22 mouse cellular contexts compared by ENCODE assay signal in genomic region chr11:100718866-100719265, GRCm38 (mm10). TPM values are rescaled to one million over a fixed set of nuclear protein-coding genes. Genes with fewer than 3 reads are reported as not detected.
DNase-seq lines count a peak whose midpoint lies in the region; ATAC-seq and TF ChIP-seq lines count a peak whose summit lies in the region.
"Had no signal": no experiment of that assay in that cellular context is flagged by ENCODE, and none has a peak within 500 bp of the region (broad histone marks: within the 10 kb centered on the region; RNA-seq: fewer than 3 reads in every experiment).

No protein-coding gene starts in this region.

- peaks cover 45% of the 10 kb centered on the region for H3K36me3 ChIP-seq in heart, postnatal 0 days (replicated peaks; ENCODE audit: control insufficient read depth, insufficient read depth, low read length)
- H3K36me3 ChIP-seq in kidney, postnatal 0 days (ENCODE audit: insufficient read depth, low read length): peaks cover 28% of the 10 kb centered on the region

- peaks cover 45% of the 10 kb centered on the region for H3K4me1 ChIP-seq in heart, postnatal 0 days (ENCODE audit: control insufficient read depth, insufficient read depth)
- H3K4me1 ChIP-seq in kidney, postnatal 0 days (replicated peaks; ENCODE audit: insufficient read depth, low read length): peaks cover 11% of the 10 kb centered on the region; the same call in 1 of the 2 replicates
- peaks cover 38% of the 10 kb centered on the region for H3K4me1 ChIP-seq in brown adipose tissue, adult 24 weeks (ENCODE audit: control insufficient read depth, insufficient read depth, insufficient read length, low read length)

- no peak for DNase-seq in heart, postnatal 0 days (ENCODE audit: low spot score)
- no peak for DNase-seq in heart, adult 9 months (ENCODE audit: low spot score in 2 of 2)
- DNase-seq in kidney, postnatal 0 days (ENCODE audit: low spot score): no peak
- no peak for DNase-seq in kidney, postnatal 10 days
- peak; percentile 49 to 63 for DNase-seq in kidney, postnatal 36 days
- DNase-seq in adrenal gland, adult 8-10 months: no peak
- DNase-seq: B cell, adult 2 months; cerebellum, adult 2 months; cerebellum, postnatal 36 days; layer of hippocampus, postnatal 36 days; lung, embryonic 14.5 days; lung, postnatal 36 days had no signal

- H3K27ac ChIP-seq in heart, postnatal 0 days (ENCODE audit: low read depth): no peak overlapping the region
- H3K27ac ChIP-seq in kidney, postnatal 0 days: 0 out of 2 replicates have a peak overlapping the region, but pooled peaks have one; percentile 19
- H3K27ac ChIP-seq in brown adipose tissue, adult 24 weeks (replicated peaks; ENCODE audit: low read depth, low read length): peak overlapping the region; percentile 50; the same call in 1 of the 2 replicates
- H3K27ac ChIP-seq: forebrain, embryonic 15.5 days; heart, embryonic 13.5 days; limb, embryonic 15.5 days; midbrain, embryonic 10.5 days had no signal

- no peak for ATAC-seq in heart, postnatal 0 days (ENCODE audit: insufficient read depth, low read depth)
- no peak for ATAC-seq in kidney, postnatal 0 days (replicated peaks; ENCODE audit: low FRiP score, low read depth)
- ATAC-seq: forebrain, embryonic 15.5 days had no signal

- WGBS in heart, postnatal 0 days: 63% methylated on average over 4 of the region's 4 CpGs
- WGBS in kidney, postnatal 0 days: 90% methylated on average over 4 of the region's 4 CpGs

- H3K4me2 ChIP-seq in heart, postnatal 0 days (ENCODE audit: low read depth, low read length): no peak overlapping the region
- H3K4me2 ChIP-seq in kidney, postnatal 0 days (ENCODE audit: low read length): no peak overlapping the region
- H3K4me2 ChIP-seq: forebrain, embryonic 15.5 days; heart, embryonic 13.5 days; limb, embryonic 15.5 days; lung, embryonic 14.5 days had no signal

- no peaks in the 10 kb centered on the region for H3K27me3 ChIP-seq in heart, postnatal 0 days (ENCODE audit: control insufficient read depth, insufficient read depth, low read length)
- H3K27me3 ChIP-seq in kidney, postnatal 0 days (ENCODE audit: insufficient read depth, low read length): no peaks in the 10 kb centered on the region
- H3K27me3 ChIP-seq: forebrain, embryonic 15.5 days; heart, embryonic 13.5 days; limb, embryonic 15.5 days had no signal

- no peak overlapping the region for H3K4me3 ChIP-seq in heart, postnatal 0 days (ENCODE audit: low read depth, low read length)
- H3K4me3 ChIP-seq in kidney, postnatal 0 days (replicated peaks; ENCODE audit: low read depth, low read length): no peak overlapping the region
- no peak overlapping the region for H3K4me3 ChIP-seq in brown adipose tissue, adult 24 weeks (ENCODE audit: insufficient read depth, low read depth, low read length)
- H3K4me3 ChIP-seq: forebrain, embryonic 15.5 days; heart, embryonic 13.5 days; limb, embryonic 15.5 days; midbrain, embryonic 10.5 days had no signal

- H3K9me3 ChIP-seq in heart, postnatal 0 days (replicated peaks; ENCODE audit: control insufficient read depth, low read length): no peaks in the 10 kb centered on the region
- no peaks in the 10 kb centered on the region for H3K9me3 ChIP-seq in kidney, postnatal 0 days (replicated peaks; ENCODE audit: low read length)
- H3K9me3 ChIP-seq: forebrain, embryonic 15.5 days; heart, embryonic 13.5 days; limb, embryonic 15.5 days; midbrain, embryonic 10.5 days had no signal

- TF ChIP-seq CTCF in heart, postnatal 0 days (IDR thresholded peaks at IDR 0.05; ENCODE audit: low read depth): no peak
- TF ChIP-seq CTCF in kidney, postnatal 0 days (IDR thresholded peaks at IDR 0.05; ENCODE audit: low read depth): no peak

- TF ChIP-seq EP300 in heart, postnatal 0 days (IDR thresholded peaks at IDR 0.05; ENCODE audit: low read depth): no peak

- H3K9ac ChIP-seq in heart, postnatal 0 days (replicated peaks; ENCODE audit: low read depth, low read length): 0 out of 2 replicates have a peak overlapping the region, but pooled peaks have one; percentile 20
- H3K9ac ChIP-seq in kidney, postnatal 0 days (ENCODE audit: low read depth, low read length): no peak overlapping the region
- H3K9ac ChIP-seq: forebrain, embryonic 15.5 days; heart, embryonic 13.5 days; limb, embryonic 15.5 days; lung, embryonic 14.5 days had no signal

RNA-seq across cellular contexts. Expression of gene Hspb9, which starts 5.2 kb away (rescaled TPM):
- total RNA-seq in heart, postnatal 0 days (2014; rRNA removed; ENCODE audit: low replicate concordance): not detected in 2 replicates
- 0.22 TPM in 1 of 2 replicates, not detected in the other for polyA plus RNA-seq in heart, postnatal 0 days (2015; fragmentation: Nextera tagmentation; extraction: Ambion mirVana)
- polyA plus RNA-seq in kidney, postnatal 0 days (2015; fragmentation: Nextera tagmentation; extraction: Ambion mirVana): 0.37 TPM in 1 of 2 replicates, not detected in the other
- not detected in 2 replicates for polyA plus RNA-seq in brown adipose tissue, adult 24 weeks (2012; ENCODE audit: insufficient read depth, insufficient read length, missing spikeins)
- under 1 TPM in 1 of 4 experiments, not detected in 3; 0.59 TPM for total RNA-seq in adrenal gland, adult 8-10 months (2022)
- total RNA-seq: adrenal gland, postnatal 36 days; gastrocnemius, postnatal 4 days; layer of hippocampus, postnatal 36 days; left cerebral cortex, postnatal 36 days; midbrain, postnatal 0 days; neutrophil, adult 5-6 weeks had no signal
- polyA plus RNA-seq: cerebellum, adult 2 months; midbrain, postnatal 0 days had no signal

RNA-seq across cellular contexts. Expression of gene Kat2a, which starts 6.6 kb away (rescaled TPM):
- total RNA-seq in heart, postnatal 0 days (2014; rRNA removed; ENCODE audit: low replicate concordance): 15.2 and 17.6 TPM in 2 replicates
- polyA plus RNA-seq in heart, postnatal 0 days (2015; fragmentation: Nextera tagmentation; extraction: Ambion mirVana): 15.8 and 16.1 TPM in 2 replicates
- 39.0 and 40.2 TPM in 2 replicates for polyA plus RNA-seq in kidney, postnatal 0 days (2015; fragmentation: Nextera tagmentation; extraction: Ambion mirVana)
- polyA plus RNA-seq in brown adipose tissue, adult 24 weeks (2012; ENCODE audit: insufficient read depth, insufficient read length, missing spikeins): 6.9 and 8.4 TPM in 2 replicates
- 10 to 100 TPM; 43.3 to 57.7 (median 52.2) TPM for total RNA-seq in adrenal gland, adult 8-10 months (2022)

RNA-seq across cellular contexts. Expression of gene Dhx58, which starts 14.8 kb away (rescaled TPM):
- 3.6 and 9.1 TPM in 2 replicates for total RNA-seq in heart, postnatal 0 days (2014; rRNA removed; ENCODE audit: low replicate concordance)
- 1.3 and 1.4 TPM in 2 replicates for polyA plus RNA-seq in heart, postnatal 0 days (2015; fragmentation: Nextera tagmentation; extraction: Ambion mirVana)
- 3.3 and 3.7 TPM in 2 replicates for polyA plus RNA-seq in kidney, postnatal 0 days (2015; fragmentation: Nextera tagmentation; extraction: Ambion mirVana)
- polyA plus RNA-seq in brown adipose tissue, adult 24 weeks (2012; ENCODE audit: insufficient read depth, insufficient read length, missing spikeins): 3.6 and 6.4 TPM in 2 replicates
- total RNA-seq in adrenal gland, adult 8-10 months (2022): 100 to 1,000 TPM in 1 of 4 experiments, 10 to 100 TPM in 3; 56.4 to 143 (median 79.7) TPM

RNA-seq across cellular contexts. Expression of gene Rab5c, which starts 19.1 kb away (rescaled TPM):
- total RNA-seq in heart, postnatal 0 days (2014; rRNA removed; ENCODE audit: low replicate concordance): 99.1 and 117 TPM in 2 replicates
- polyA plus RNA-seq in heart, postnatal 0 days (2015; fragmentation: Nextera tagmentation; extraction: Ambion mirVana): 11.0 and 12.0 TPM in 2 replicates
- 34.7 and 39.0 TPM in 2 replicates for polyA plus RNA-seq in kidney, postnatal 0 days (2015; fragmentation: Nextera tagmentation; extraction: Ambion mirVana)
- polyA plus RNA-seq in brown adipose tissue, adult 24 weeks (2012; ENCODE audit: insufficient read depth, insufficient read length, missing spikeins): 148 and 163 TPM in 2 replicates
- 100 to 1,000 TPM; 183 to 210 (median 190) TPM for total RNA-seq in adrenal gland, adult 8-10 months (2022)

RNA-seq across cellular contexts. Expression of gene Zfp385c, which starts 26.6 kb away (rescaled TPM):
- total RNA-seq in heart, postnatal 0 days (2014; rRNA removed; ENCODE audit: low replicate concordance): not detected in 2 replicates
- polyA plus RNA-seq in heart, postnatal 0 days (2015; fragmentation: Nextera tagmentation; extraction: Ambion mirVana): 0.25 and 0.40 TPM in 2 replicates
- 1.6 and 2.5 TPM in 2 replicates for polyA plus RNA-seq in kidney, postnatal 0 days (2015; fragmentation: Nextera tagmentation; extraction: Ambion mirVana)
- not detected in 2 replicates for polyA plus RNA-seq in brown adipose tissue, adult 24 weeks (2012; ENCODE audit: insufficient read depth, insufficient read length, missing spikeins)
- 1 to 10 TPM in 1 of 4 experiments, under 1 TPM in 3; 0.29 to 3.4 (median 0.66) TPM for total RNA-seq in adrenal gland, adult 8-10 months (2022)
- total RNA-seq: neutrophil, adult 5-6 weeks had no signal
- polyA plus RNA-seq: lung, embryonic 14.5 days had no signal

Comparison
In these comparisons a context has a peak if more than half of its experiments do, and no peak if none do; other contexts are left out.
1. DNase-seq: peak in kidney, postnatal 36 days (2 of 2); none in heart, postnatal 0 days (single experiment), heart, adult 9 months (0 of 2), kidney, postnatal 0 days (single experiment), kidney, postnatal 10 days (single experiment) and adrenal gland, adult 8-10 months (single experiment).